Mouse (Mus musculus): ENCODE data around the gene Ost4. TPM values are rescaled to one million over a fixed set of nuclear protein-coding genes. Genes with fewer than 3 reads are reported as not detected.

Ost4 gene
- polyA plus RNA-seq, 1 experiment from 2014 or later = 517 TPM

DNA sequence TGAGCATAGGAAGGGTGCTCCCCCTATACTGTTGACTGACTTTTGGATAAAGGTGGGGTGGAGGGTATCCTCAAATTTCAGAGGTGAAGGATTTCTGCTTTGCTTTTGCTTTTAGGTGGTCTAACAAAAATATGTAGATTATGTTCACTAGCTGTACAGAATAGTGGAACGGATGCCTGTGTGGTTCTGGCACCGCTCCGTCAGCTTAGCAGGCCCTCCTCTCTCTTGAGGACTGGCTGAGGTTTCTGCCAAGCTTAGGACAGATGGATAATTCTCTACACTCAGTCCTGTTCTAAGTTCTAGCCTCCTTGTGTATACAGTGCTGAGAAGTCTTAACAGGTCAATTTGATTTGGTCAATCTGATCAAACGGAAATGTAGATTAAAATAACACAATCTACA, 42.9 kb upstream of the Ost4 start:
- Histone ChIP-seq H3K4me2 (ENCODE audit: low read length) (peak overlapping the region; percentile 97), H3K9me3 (replicated peaks; ENCODE audit: low read length) (no peaks in the 10 kb centered on the region), H3K4me1 (replicated peaks; ENCODE audit: insufficient read depth, low read length) (peaks cover 5% of the 10 kb centered on the region), H3K36me3 (ENCODE audit: insufficient read depth, low read length) (peaks cover 21% of the 10 kb centered on the region), H3K27ac (peak overlapping the region; percentile 87), H3K9ac (ENCODE audit: low read depth, low read length) (peak overlapping the region; percentile 61; the same call in 1 of the 2 replicates), H3K27me3 (ENCODE audit: insufficient read depth, low read length) (no peaks in the 10 kb centered on the region), H3K4me3 (replicated peaks; ENCODE audit: low read depth, low read length) (peak overlapping the region; percentile 59)
- ATAC-seq (replicated peaks; ENCODE audit: low FRiP score, low read depth) (no peak), DNase-seq (ENCODE audit: low spot score) (no peak)
- TF ChIP-seq CTCF (IDR thresholded peaks at IDR 0.05; ENCODE audit: low read depth) = no peak
- WGBS = 56% methylated on average over 4 of the region's 4 CpGs

DNA sequence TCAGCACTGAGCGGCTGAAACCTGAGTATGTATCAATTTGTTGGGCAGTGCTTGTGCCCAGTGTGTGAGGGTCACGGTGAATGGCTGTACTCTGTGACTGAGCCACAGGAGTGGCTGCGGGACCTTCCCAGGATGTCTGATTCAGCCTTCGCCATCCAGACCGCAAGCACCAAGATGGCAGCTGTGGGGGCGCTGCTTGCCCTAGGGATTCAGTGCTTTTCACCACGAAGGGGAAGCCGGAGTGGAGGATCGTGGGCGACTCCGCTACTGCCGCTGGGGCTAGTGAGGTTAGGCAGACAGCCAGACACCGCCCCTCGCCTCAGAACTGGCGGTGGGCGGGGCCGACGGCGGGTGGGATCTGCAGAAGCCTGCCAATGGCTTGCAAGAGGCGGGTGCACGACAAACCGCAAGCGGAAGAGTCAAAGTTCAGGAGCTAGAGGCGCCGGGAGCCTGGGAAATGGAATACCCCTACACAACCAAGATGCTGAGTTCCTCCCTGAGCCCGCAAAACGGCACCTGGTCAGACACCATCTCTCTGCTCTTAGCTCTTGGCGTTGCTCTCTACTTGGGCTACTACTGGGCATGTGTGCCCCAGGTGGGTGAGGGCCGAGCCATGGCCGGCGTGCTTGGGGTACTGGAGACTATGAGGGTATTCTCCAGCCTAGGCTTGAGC, 42.2 kb upstream of the Ost4 start:
- H3K27ac ChIP-seq = peak overlapping the region; percentile 87
- H3K4me2 ChIP-seq (ENCODE audit: low read length) = peak overlapping the region; percentile 97
- H3K9me3 ChIP-seq (replicated peaks; ENCODE audit: low read length) = no peaks in the 10 kb centered on the region
- TF ChIP-seq CTCF (IDR thresholded peaks at IDR 0.05; ENCODE audit: low read depth) = peak; percentile 44; the same call in 1 of the 2 replicates
- WGBS = under 1% methylated on average over 31 of the region's 31 CpGs
- peak; percentile 97 for DNase-seq (ENCODE audit: low spot score)
- ATAC-seq (replicated peaks; ENCODE audit: low FRiP score, low read depth) = peak; percentile 78
- peaks cover 5% of the 10 kb centered on the region for H3K4me1 ChIP-seq (replicated peaks; ENCODE audit: insufficient read depth, low read length)
- peaks cover 16% of the 10 kb centered on the region for H3K36me3 ChIP-seq (ENCODE audit: insufficient read depth, low read length)
- peak overlapping the region; percentile 61 for H3K9ac ChIP-seq (ENCODE audit: low read depth, low read length)
- H3K4me3 ChIP-seq (replicated peaks; ENCODE audit: low read depth, low read length) = peak overlapping the region; percentile 59
- H3K27me3 ChIP-seq (ENCODE audit: insufficient read depth, low read length) = no peaks in the 10 kb centered on the region

DNA sequence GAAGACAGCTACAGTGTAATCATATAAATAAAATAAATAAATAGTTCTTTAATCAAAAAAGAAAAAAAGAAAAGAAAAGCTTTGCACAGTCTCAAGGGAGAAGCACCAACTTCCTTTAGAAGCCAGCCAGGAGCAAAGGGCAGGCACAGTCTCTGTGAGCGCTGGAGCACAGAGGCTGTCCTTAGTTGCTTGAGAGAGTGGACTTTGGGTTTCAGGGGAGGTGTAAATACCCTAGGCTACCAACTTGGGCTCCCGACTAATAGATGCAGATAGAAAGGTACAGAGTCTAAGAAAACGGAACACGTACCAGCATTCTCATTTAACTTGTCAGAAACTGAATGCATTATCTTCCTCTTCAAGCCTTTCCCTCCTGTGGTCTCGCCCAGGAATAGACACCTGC, 41.0 kb upstream of the Ost4 start:
- H3K27me3 ChIP-seq (ENCODE audit: insufficient read depth, low read length) = no peaks in the 10 kb centered on the region
- 67% methylated on average over 5 of the region's 5 CpGs for WGBS
- no peak for DNase-seq (ENCODE audit: low spot score)
- no peak for TF ChIP-seq CTCF (IDR thresholded peaks at IDR 0.05; ENCODE audit: low read depth)
- peaks cover 5% of the 10 kb centered on the region for H3K4me1 ChIP-seq (replicated peaks; ENCODE audit: insufficient read depth, low read length)
- H3K4me3 ChIP-seq (replicated peaks; ENCODE audit: low read depth, low read length) = no peak overlapping the region
- ATAC-seq (replicated peaks; ENCODE audit: low FRiP score, low read depth) = peak; percentile 40
- no peak overlapping the region for H3K9ac ChIP-seq (ENCODE audit: low read depth, low read length)
- peak overlapping the region; percentile 87 for H3K27ac ChIP-seq
- no peaks in the 10 kb centered on the region for H3K9me3 ChIP-seq (replicated peaks; ENCODE audit: low read length)
- H3K4me2 ChIP-seq (ENCODE audit: low read length) = no peak overlapping the region
- H3K36me3 ChIP-seq (ENCODE audit: insufficient read depth, low read length) = peaks cover 4% of the 10 kb centered on the region; the same call in 1 of the 2 replicates

DNA sequence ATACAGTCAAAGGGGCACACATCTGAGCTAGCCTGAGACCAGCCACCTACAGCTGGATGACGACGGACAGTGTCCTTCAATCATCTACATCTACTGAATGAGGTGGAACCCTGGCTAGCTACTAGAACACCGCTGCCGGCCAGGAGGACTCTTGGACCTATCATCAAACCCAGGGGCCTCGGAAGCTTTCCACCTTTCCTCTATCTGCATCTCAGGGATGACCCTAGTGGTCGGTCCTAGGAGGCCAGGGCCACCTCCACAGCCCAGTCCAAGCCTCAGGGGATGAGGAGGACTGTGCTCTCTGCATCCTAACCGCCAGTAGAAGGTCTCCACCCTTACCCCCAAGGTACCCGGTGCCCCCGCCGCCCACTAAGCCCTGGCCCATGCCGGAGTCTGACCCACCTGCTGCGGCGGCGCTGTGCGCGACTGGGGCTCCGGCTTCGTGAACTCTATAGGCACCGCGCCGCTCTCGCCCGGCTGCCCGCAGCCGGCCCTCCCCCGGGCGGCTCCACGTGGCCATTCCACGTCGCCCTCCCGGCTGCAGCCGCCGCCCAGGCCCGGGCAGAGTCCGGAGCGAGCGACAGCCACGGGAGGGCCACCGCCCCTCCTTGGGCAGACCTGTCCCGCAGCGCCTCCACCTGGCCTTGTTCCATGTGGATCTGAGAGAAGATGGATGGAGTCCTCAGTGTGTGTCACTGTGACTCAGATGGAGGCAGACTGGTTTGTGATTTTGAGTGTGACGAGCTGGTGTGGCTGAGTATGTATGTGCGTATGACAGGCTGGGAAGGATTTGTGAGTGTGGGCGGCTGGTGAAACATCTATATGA, 37.6 kb upstream of the Ost4 start, which contains the start of gene Cgref1:
TSS of gene Cgref1 (minus strand) at position 636 of the 826 bp plus-strand sequence.
- Histone ChIP-seq H3K27me3 (ENCODE audit: insufficient read depth, low read length) (no peaks in the 10 kb centered on the region), H3K9ac (ENCODE audit: low read depth, low read length) (peak within 1 kb of the TSS; percentile 57), H3K9me3 (replicated peaks; ENCODE audit: low read length) (no peaks in the 10 kb centered on the region), H3K4me3 (replicated peaks; ENCODE audit: low read depth, low read length) (peak within 1 kb of the TSS; percentile 35), H3K27ac (peak within 1 kb of the TSS; percentile 31; the same call in 1 of the 2 replicates), H3K36me3 (ENCODE audit: insufficient read depth, low read length) (no peaks in the 10 kb centered on the region), H3K4me1 (replicated peaks; ENCODE audit: insufficient read depth, low read length) (no peaks in the 10 kb centered on the region; the same call in 1 of the 2 replicates), H3K4me2 (ENCODE audit: low read length) (peak within 1 kb of the TSS; percentile 83)
- ATAC-seq (replicated peaks; ENCODE audit: low FRiP score, low read depth) (peak; percentile 65), DNase-seq (ENCODE audit: low spot score) (peak; percentile 69)
- 4% methylated on average over 44 of the region's 44 CpGs for WGBS
- peak; percentile 63; the same call in 1 of the 2 replicates for TF ChIP-seq CTCF (IDR thresholded peaks at IDR 0.05; ENCODE audit: low read depth)

DNA sequence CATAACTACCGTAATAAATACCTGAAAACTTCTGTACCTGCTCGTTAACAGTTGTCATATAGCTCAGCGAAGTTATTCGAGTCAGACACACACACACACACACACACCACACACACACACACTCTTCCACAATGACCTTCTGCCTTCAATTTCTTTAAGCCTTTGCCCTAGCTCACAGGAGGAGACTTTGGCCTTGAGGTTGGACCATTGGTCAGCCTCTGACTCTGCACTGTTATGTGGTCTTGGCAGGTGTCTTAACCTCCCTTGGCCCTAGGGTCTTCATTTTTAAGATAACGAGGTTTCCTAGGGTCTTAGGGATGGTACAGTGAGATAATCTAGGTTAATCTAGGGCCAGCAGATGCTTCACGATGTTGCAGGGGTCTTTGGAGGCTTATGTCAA, 36.8 kb upstream of the Ost4 start:
- no peaks in the 10 kb centered on the region for H3K36me3 ChIP-seq (ENCODE audit: insufficient read depth, low read length)
- peak overlapping the region; percentile 31; the same call in 1 of the 2 replicates for H3K27ac ChIP-seq
- H3K4me3 ChIP-seq (replicated peaks; ENCODE audit: low read depth, low read length) = no peak overlapping the region
- no peaks in the 10 kb centered on the region for H3K4me1 ChIP-seq (replicated peaks; ENCODE audit: insufficient read depth, low read length)
- no peak overlapping the region for H3K4me2 ChIP-seq (ENCODE audit: low read length)
- no peak for ATAC-seq (replicated peaks; ENCODE audit: low FRiP score, low read depth)
- no peak overlapping the region for H3K9ac ChIP-seq (ENCODE audit: low read depth, low read length)
- no peak for DNase-seq (ENCODE audit: low spot score)
- 94% methylated on average over 6 of the region's 6 CpGs for WGBS
- no peaks in the 10 kb centered on the region for H3K9me3 ChIP-seq (replicated peaks; ENCODE audit: low read length)
- no peak for TF ChIP-seq CTCF (IDR thresholded peaks at IDR 0.05; ENCODE audit: low read depth)
- H3K27me3 ChIP-seq (ENCODE audit: insufficient read depth, low read length) = no peaks in the 10 kb centered on the region

DNA sequence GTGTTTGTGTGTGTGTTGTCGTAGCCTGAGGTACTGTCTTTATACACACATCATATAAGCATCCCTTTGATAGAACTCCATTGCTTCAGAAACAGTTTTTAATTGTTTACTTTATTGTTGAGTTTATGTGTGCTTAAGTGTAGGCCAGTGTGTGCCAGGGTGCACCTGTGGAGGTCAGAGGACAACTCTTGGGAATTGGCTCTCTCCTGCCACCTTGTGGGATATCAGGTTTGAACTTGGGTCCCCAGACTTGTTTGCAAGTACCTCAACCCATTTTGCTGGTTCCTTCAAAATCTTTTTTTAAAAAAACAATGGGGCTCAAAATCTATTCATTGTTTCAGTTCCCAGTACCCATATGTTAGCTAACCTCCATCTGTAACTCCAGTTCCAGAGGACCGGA, 35.4 kb upstream of the Ost4 start:
- TF ChIP-seq CTCF (IDR thresholded peaks at IDR 0.05; ENCODE audit: low read depth) = peak; percentile 58
- no peak overlapping the region for H3K4me2 ChIP-seq (ENCODE audit: low read length)
- no peaks in the 10 kb centered on the region for H3K36me3 ChIP-seq (ENCODE audit: insufficient read depth, low read length)
- no peaks in the 10 kb centered on the region for H3K27me3 ChIP-seq (ENCODE audit: insufficient read depth, low read length)
- ATAC-seq (replicated peaks; ENCODE audit: low FRiP score, low read depth) (no peak), DNase-seq (ENCODE audit: low spot score) (no peak)
- H3K9me3 ChIP-seq (replicated peaks; ENCODE audit: low read length) = no peaks in the 10 kb centered on the region
- H3K4me1 ChIP-seq (replicated peaks; ENCODE audit: insufficient read depth, low read length) = no peaks in the 10 kb centered on the region
- H3K27ac ChIP-seq = no peak overlapping the region
- H3K4me3 ChIP-seq (replicated peaks; ENCODE audit: low read depth, low read length) = no peak overlapping the region
- WGBS = 88% methylated on average over 2 of the region's 2 CpGs
- H3K9ac ChIP-seq (ENCODE audit: low read depth, low read length) = no peak overlapping the region

All from kidney, postnatal 0 days (tissue).